Mouse (Mus musculus) midbrain, embryonic 15.5 days (tissue): ENCODE data around the gene Gm20806. TPM values are rescaled to one million over a fixed set of nuclear protein-coding genes. Genes with fewer than 3 reads are reported as not detected.
"Not testable (repeated sequence)": the region's sequence is repeated elsewhere in the genome, so short reads cannot be mapped to it uniquely, and the experiment has no call there.

ENCODE experiments used
- ATAC-seq: fragments of 200-750 bp; cut with Nextera tagmentation; replicated peaks from 2 replicates; pipeline ENCODE4 v1.8.0; 2017; ENCODE audit warnings: moderate TSS enrichment
- H3K27ac ChIP-seq: fragments of 300-500 bp; sonication (generic); 2 replicates; pipeline ENCODE4 v1.5.1; 2015; ENCODE audit warnings: mild to moderate bottlenecking, inconsistent platforms
- H3K27me3 ChIP-seq: fragments of 300-500 bp; sonication (generic); replicated peaks from 2 replicates; pipeline ENCODE4 v1.6.1; 2015; ENCODE audit warnings: inconsistent platforms
- H3K36me3 ChIP-seq: fragments of 300-500 bp; sonication (generic); replicated peaks from 2 replicates; pipeline ENCODE4 v1.6.1; 2015; ENCODE audit warnings: inconsistent platforms
- H3K4me1 ChIP-seq: fragments of 300-500 bp; sonication (generic); 2 replicates; pipeline ENCODE4 v1.6.1; 2015; ENCODE audit warnings: inconsistent platforms
- H3K4me2 ChIP-seq: fragments of 300-500 bp; sonication (generic); 2 replicates; pipeline ENCODE4 v1.6.1; 2015; ENCODE audit warnings: inconsistent platforms, mild to moderate bottlenecking, moderate library complexity
- H3K4me3 ChIP-seq: fragments of 300-500 bp; sonication (generic); 2 replicates; pipeline ENCODE4 v1.5.1; 2015; ENCODE audit warnings: mild to moderate bottlenecking, inconsistent platforms
- H3K9ac ChIP-seq: fragments of 300-500 bp; sonication (generic); 2 replicates; pipeline ENCODE4 v1.6.1; 2015; ENCODE audit warnings: mild to moderate bottlenecking, inconsistent platforms
- H3K9me3 ChIP-seq: fragments of 300-500 bp; sonication (generic); 2 replicates; pipeline ENCODE4 v1.6.1; 2016; ENCODE audit warnings: inconsistent platforms
- WGBS: fragments of 180-500 bp; shearing (Covaris S2); methylation state at CpG from one replicate; pipeline ENCODE4 v1.1.7; 2015; ENCODE audit warnings: mixed read lengths; 5-methylcytosine and 5-hydroxymethylcytosine counted together
- polyA plus RNA-seq: library from polyadenylated mRNA; unstranded; fragments of >200 nt; fragmentation: Nextera tagmentation; extraction: Ambion mirVana; gene quantifications from 2 replicates; pipeline ENCODE4 v1.2.1, GENCODE M21; 2015

Gene Gm20806
- polyA plus RNA-seq: not detected in 2 replicates

DNA sequence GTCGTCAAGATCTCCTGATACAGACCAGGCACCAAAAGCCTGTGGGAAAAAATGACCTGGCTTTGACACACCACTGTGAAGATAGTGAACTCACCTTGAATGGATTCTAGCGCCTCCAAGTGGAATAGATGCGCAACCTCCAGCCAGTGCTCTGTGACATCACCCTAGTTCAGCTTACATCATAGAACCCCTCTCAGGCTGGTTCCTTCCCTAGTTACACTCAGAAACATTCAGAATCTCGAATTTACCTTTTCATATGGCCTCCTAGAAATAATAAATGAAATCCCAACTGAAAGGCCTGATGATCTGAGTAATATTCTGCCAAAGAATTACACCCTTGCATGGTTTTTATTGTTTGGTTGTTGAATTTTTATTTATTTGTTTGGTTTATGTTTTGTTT, at the start of gene Gm20806:
TSS of gene Gm20806 (minus strand) at position 101 of the 400 bp plus-strand sequence.
- not testable (repeated sequence) for H3K4me2 ChIP-seq, H3K4me1 ChIP-seq, H3K27ac ChIP-seq, H3K36me3 ChIP-seq, ATAC-seq, H3K9me3 ChIP-seq, H3K27me3 ChIP-seq, H3K9ac ChIP-seq, H3K4me3 ChIP-seq
- WGBS: no CpG with 5 or more reads among the region's 4 CpGs
